Mouse (Mus musculus) T-helper 2 cell (primary cell): ENCODE measurements around the gene Olfr1309.
"Not testable (repeated sequence)": the region's sequence is repeated elsewhere in the genome, so short reads cannot be mapped to it uniquely, and the experiment has no call there.

ENCODE experiments used
- in situ Hi-C: fragments of 300-600 bp; cut with MboI, MseI; formaldehyde crosslinking; loops from one replicate; pipeline ENCODE4 v1.15.1; 2025; ENCODE audit warnings: high pct_unique_total_duplicates

Gene Olfr1309

DNA sequence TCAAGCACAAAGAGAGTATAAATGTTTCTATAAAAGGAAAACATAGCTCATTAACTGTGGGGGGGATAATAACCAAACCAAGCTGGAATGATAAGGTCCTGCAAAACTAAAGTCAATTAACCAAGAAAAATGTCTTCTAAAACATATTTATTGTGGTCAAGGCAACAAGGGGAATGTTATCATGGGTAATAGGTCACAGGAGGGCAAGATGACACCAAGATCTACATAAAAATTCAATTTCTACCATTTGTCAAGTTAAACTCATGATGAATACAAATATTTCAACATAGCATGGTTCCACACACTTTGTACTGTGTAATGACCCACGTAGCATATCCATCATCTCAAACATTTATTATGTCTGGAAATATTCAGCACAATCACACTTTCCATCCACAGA lies at the start of gene Olfr1309:
Gene Olfr1309, minus strand, starts transcription at position 101 of the 400 bp plus-strand sequence.
- in situ Hi-C loops: loop anchor here (10.0 kb wide), 1 partner anchor 445 kb away; no protein-coding TSS in a partner anchor

DNA sequence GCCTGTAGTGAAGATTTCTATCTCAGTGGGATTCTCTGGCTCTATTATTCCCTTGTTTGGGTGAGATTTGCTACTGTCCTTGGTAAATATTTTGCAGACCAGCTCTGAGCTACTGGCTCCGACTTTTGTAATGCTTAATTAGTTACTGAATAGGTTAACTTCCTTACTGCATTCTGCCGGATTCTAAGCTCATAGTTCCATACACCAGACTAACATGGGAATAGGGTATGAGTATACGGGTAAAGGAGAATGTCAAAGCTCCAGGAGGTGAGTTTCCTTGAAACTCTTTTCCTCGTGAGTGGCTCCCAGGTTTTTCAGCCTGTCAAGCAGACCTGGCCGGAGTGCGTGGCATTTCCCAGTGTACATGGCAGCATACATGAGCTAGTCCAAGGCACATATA lies 36.9 kb upstream of the Olfr1309 start:
- in situ Hi-C loops: not testable (repeated sequence)

GRCm38 (mm10) chr2:112024312-112024711 lies 34.2 kb upstream of the Olfr1309 start, which contains the start of gene Olfr1311:
Gene Olfr1311 (minus strand): TSS chr2:112024412.
- in situ Hi-C loops: no loop called here

GRCm38 (mm10) chr2:112014900-112015299 lies 24.8 kb upstream of the Olfr1309 start:
- in situ Hi-C loops: no loop called here

GRCm38 (mm10) chr2:112012608-112013007 lies 22.5 kb upstream of the Olfr1309 start, which contains the start of gene Olfr1310:
Gene Olfr1310 (minus strand): TSS chr2:112012708.
- in situ Hi-C loops: no loop called here

GRCm38 (mm10) chr2:111964844-111965243 lies 25.2 kb downstream of the Olfr1309 start, which contains the start of gene Olfr1308:
Gene Olfr1308 (minus strand): TSS chr2:111964944.
- in situ Hi-C loops: no loop called here

DNA sequence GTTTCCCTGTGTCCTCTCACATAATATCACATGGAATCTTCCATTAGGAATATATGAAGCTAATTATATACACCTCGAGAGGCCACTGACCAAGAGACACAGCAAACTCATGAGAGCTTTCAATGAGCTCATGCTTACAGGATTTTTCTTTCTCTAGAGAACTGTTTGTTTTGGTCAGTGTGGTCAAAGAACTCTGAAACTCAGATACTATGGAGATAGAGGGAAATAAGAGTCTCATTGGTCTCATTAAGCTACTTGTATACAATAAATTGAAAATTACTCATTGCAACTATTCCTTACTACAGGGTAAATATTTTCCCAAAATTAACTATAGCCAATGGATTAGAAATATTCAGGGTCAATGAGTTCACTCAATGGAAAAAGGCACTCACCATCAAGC lies 40.7 kb downstream of the Olfr1309 start, which contains the start of gene Olfr1307:
Gene Olfr1307, minus strand, starts transcription at position 101 of the 400 bp plus-strand sequence.
- in situ Hi-C loops: no loop called here
